Mouse (Mus musculus): ENCODE measurements around the gene Mxd3.

DNA sequence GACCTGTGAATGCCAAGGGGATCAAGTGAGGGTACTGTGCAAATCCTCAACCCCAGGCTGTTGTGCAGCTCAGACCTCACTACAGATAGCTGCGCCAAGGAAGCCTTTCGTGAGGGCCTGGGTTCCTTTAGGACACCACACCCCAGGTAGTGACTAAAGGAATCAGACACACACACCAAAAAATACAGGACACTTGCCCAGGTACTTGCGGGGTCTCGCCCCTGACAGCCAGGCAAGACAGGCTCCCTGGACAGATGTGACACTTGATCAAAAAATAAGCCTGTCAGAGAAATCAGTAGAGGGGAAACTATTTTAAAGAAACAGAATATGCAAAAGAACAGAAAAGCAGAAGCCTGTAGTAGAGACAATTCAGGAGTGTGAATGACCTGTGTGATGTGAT is 982 bp downstream of the Mxd3 start:
- TF ChIP-seq POLR2A (IDR thresholded peaks at IDR 0.05; ENCODE audit: low read depth, low read length): no peak
- no peak for TF ChIP-seq CTCF (IDR thresholded peaks at IDR 0.05; ENCODE audit: extremely low read depth, insufficient read depth, insufficient read length, insufficient replicate concordance)

Measured in spleen, adult 2 months (tissue).